Mouse (Mus musculus) hindlimb bud, embryonic 11.5 days (tissue): ENCODE measurements around the gene Tgfb1.
"Not testable (repeated sequence)": the region's sequence is repeated elsewhere in the genome, so short reads cannot be mapped to it uniquely, and the experiment has no call there.

Source experiments
- DNase-seq: peaks from one replicate; pipeline ENCODE4 v3.0.0-alpha.2; 2012; ENCODE audit warnings: low read depth, low spot score; ENCODE audit errors: extremely low spot score

Gene Tgfb1

GRCm38 (mm10) chr7:25703793-25704494 is 17.1 kb downstream of the Tgfb1 start:
- DNase-seq: no peak

- no peak for DNase-seq
Observed at GRCm38 (mm10) chr7:25704716-25705364, 18.0 kb downstream of the Tgfb1 start.

- no peak for DNase-seq
Observed at GRCm38 (mm10) chr7:25705801-25706251, 19.0 kb downstream of the Tgfb1 start.

GRCm38 (mm10) chr7:25706578-25707170 is 19.9 kb downstream of the Tgfb1 start:
- DNase-seq: no peak

GRCm38 (mm10) chr7:25707581-25708292 is 20.9 kb downstream of the Tgfb1 start:
- no peak for DNase-seq

GRCm38 (mm10) chr7:25709961-25710360 is 23.2 kb downstream of the Tgfb1 start:
- DNase-seq: no peak

GRCm38 (mm10) chr7:25710519-25711130 is 23.8 kb downstream of the Tgfb1 start:
- no peak for DNase-seq

GRCm38 (mm10) chr7:25711165-25711564 is 24.4 kb downstream of the Tgfb1 start:
- no peak for DNase-seq

GRCm38 (mm10) chr7:25711731-25712197 is 25.0 kb downstream of the Tgfb1 start:
- no peak for DNase-seq

- no peak for DNase-seq
Observed at GRCm38 (mm10) chr7:25712801-25713200, 26.0 kb downstream of the Tgfb1 start.

- no peak for DNase-seq
Observed at GRCm38 (mm10) chr7:25714581-25714980, 27.8 kb downstream of the Tgfb1 start.

- no peak for DNase-seq
Observed at GRCm38 (mm10) chr7:25715731-25716271, 29.0 kb downstream of the Tgfb1 start.

GRCm38 (mm10) chr7:25717478-25717877 is 30.7 kb downstream of the Tgfb1 start:
- no peak for DNase-seq

- peak; percentile 84 for DNase-seq
Observed at GRCm38 (mm10) chr7:25718788-25719417, 32.1 kb downstream of the Tgfb1 start, which contains the start of gene Ccdc97. TSS of gene Ccdc97 (minus strand) at chr7:25719088.

GRCm38 (mm10) chr7:25719761-25720610 is 33.2 kb downstream of the Tgfb1 start:
- DNase-seq: peak; percentile 77

- no peak for DNase-seq
Observed at GRCm38 (mm10) chr7:25720760-25721159, 34.0 kb downstream of the Tgfb1 start.

GRCm38 (mm10) chr7:25721776-25722175 is 35.0 kb downstream of the Tgfb1 start:
- not testable (repeated sequence) for DNase-seq

GRCm38 (mm10) chr7:25725886-25726285 is 39.1 kb downstream of the Tgfb1 start:
- DNase-seq: no peak

GRCm38 (mm10) chr7:25727800-25728199 is 41.0 kb downstream of the Tgfb1 start:
- no peak for DNase-seq
